Mouse (Mus musculus): ENCODE data around the gene Ywhag. TPM values are rescaled to one million over a fixed set of nuclear protein-coding genes. Genes with fewer than 3 reads are reported as not detected.
A peak's percentile ranks its signal among the peaks of the same experiment; 100 is the strongest.

The Ywhag gene
- polyA plus RNA-seq, 1 experiment from 2014 or later = 720 TPM

GRCm38 (mm10) chr5:135962492-135963279 is 28.3 kb upstream of the Ywhag start:
- Histone ChIP-seq H3K9me3 (no peaks in the 10 kb centered on the region), H3K9ac (replicated peaks) (peak overlapping the region; percentile 87), H3K36me3 (no peaks in the 10 kb centered on the region), H3K4me1 (peaks cover 17% of the 10 kb centered on the region), H3K4me3 (peak overlapping the region; percentile 64), H3K27me3 (0 out of 2 replicates have a peak, but pooled peaks cover 4% of the 10 kb centered on the region), H3K27ac (replicated peaks) (peak overlapping the region; percentile 97), H3K4me2 (replicated peaks) (peak overlapping the region; percentile 99)
- WGBS = under 1% methylated on average over 64 of the region's 64 CpGs
- ATAC-seq (replicated peaks) = peak; percentile 97

- Histone ChIP-seq H3K4me3 (peak overlapping the region; percentile 64), H3K27ac (replicated peaks) (peak overlapping the region; percentile 97), H3K9ac (replicated peaks) (peak overlapping the region; percentile 43), H3K4me1 (peaks cover 19% of the 10 kb centered on the region), H3K27me3 (0 out of 2 replicates have a peak, but pooled peaks cover 4% of the 10 kb centered on the region), H3K4me2 (replicated peaks) (peak overlapping the region; percentile 99), H3K9me3 (no peaks in the 10 kb centered on the region), H3K36me3 (no peaks in the 10 kb centered on the region)
- no peak for ATAC-seq (replicated peaks)
- WGBS = 0% methylated on average over 11 of the region's 11 CpGs
Measured at GRCm38 (mm10) chr5:135962125-135962491, 27.7 kb upstream of the Ywhag start.

GRCm38 (mm10) chr5:135960909-135961635 is 26.7 kb upstream of the Ywhag start:
- Histone ChIP-seq H3K36me3 (no peaks in the 10 kb centered on the region), H3K27me3 (0 out of 2 replicates have a peak, but pooled peaks cover 4% of the 10 kb centered on the region), H3K4me2 (replicated peaks) (no peak overlapping the region), H3K9me3 (no peaks in the 10 kb centered on the region), H3K4me3 (no peak overlapping the region), H3K9ac (replicated peaks) (no peak overlapping the region), H3K27ac (replicated peaks) (peak overlapping the region; percentile 97), H3K4me1 (peaks cover 24% of the 10 kb centered on the region)
- ATAC-seq (replicated peaks) = no peak
- WGBS = 97% methylated on average over 15 of the region's 15 CpGs

GRCm38 (mm10) chr5:135959911-135960310 is 25.5 kb upstream of the Ywhag start:
- Histone ChIP-seq H3K9ac (replicated peaks) (no peak overlapping the region), H3K4me3 (no peak overlapping the region), H3K27me3 (no peaks in the 10 kb centered on the region), H3K9me3 (no peaks in the 10 kb centered on the region), H3K4me1 (peaks cover 19% of the 10 kb centered on the region), H3K36me3 (no peaks in the 10 kb centered on the region), H3K4me2 (replicated peaks) (no peak overlapping the region), H3K27ac (replicated peaks) (no peak overlapping the region)
- 91% methylated on average over 7 of the region's 7 CpGs for WGBS
- ATAC-seq (replicated peaks) = no peak

- Histone ChIP-seq H3K9ac (replicated peaks) (no peak overlapping the region), H3K27ac (replicated peaks) (peak overlapping the region; percentile 75), H3K27me3 (no peaks in the 10 kb centered on the region), H3K9me3 (no peaks in the 10 kb centered on the region), H3K36me3 (no peaks in the 10 kb centered on the region), H3K4me1 (peaks cover 18% of the 10 kb centered on the region), H3K4me3 (no peak overlapping the region), H3K4me2 (replicated peaks) (no peak overlapping the region)
- ATAC-seq (replicated peaks) = no peak
- WGBS = 88% methylated on average over 4 of the region's 4 CpGs
Measured at GRCm38 (mm10) chr5:135958367-135958766, 24.0 kb upstream of the Ywhag start.

- ATAC-seq (replicated peaks) = peak; percentile 75
- WGBS = 8% methylated on average over 28 of the region's 28 CpGs
- Histone ChIP-seq H3K9me3 (no peaks in the 10 kb centered on the region), H3K27ac (replicated peaks) (peak overlapping the region; percentile 75), H3K9ac (replicated peaks) (peak overlapping the region; percentile 35), H3K27me3 (no peaks in the 10 kb centered on the region), H3K36me3 (no peaks in the 10 kb centered on the region), H3K4me3 (peak overlapping the region; percentile 41), H3K4me2 (replicated peaks) (peak overlapping the region; percentile 56), H3K4me1 (peaks cover 13% of the 10 kb centered on the region)
Measured at GRCm38 (mm10) chr5:135957207-135957974, 23.0 kb upstream of the Ywhag start.

GRCm38 (mm10) chr5:135956300-135957206 is 22.1 kb upstream of the Ywhag start:
- H3K9ac ChIP-seq (replicated peaks) = no peak overlapping the region
- 86% methylated on average over 9 of the region's 9 CpGs for WGBS

GRCm38 (mm10) chr5:135952830-135953229 is 18.4 kb upstream of the Ywhag start:
- WGBS = 89% methylated on average over 2 of the region's 2 CpGs
- no peak for ATAC-seq (replicated peaks)
- peaks cover 7% of the 10 kb centered on the region; the same call in 1 of the 2 replicates for H3K4me1 ChIP-seq
- H3K27me3 ChIP-seq = no peaks in the 10 kb centered on the region
- no peak overlapping the region for H3K9ac ChIP-seq (replicated peaks)
- H3K4me3 ChIP-seq = no peak overlapping the region
- no peak overlapping the region for H3K4me2 ChIP-seq (replicated peaks)
- no peak overlapping the region for H3K27ac ChIP-seq (replicated peaks)
- no peaks in the 10 kb centered on the region for H3K9me3 ChIP-seq
- no peaks in the 10 kb centered on the region for H3K36me3 ChIP-seq

More at GRCm38 (mm10) chr5:135956300-135957206, 22.1 kb upstream of the Ywhag start:
- no peaks in the 10 kb centered on the region for H3K27me3 ChIP-seq
- H3K36me3 ChIP-seq = no peaks in the 10 kb centered on the region
- H3K9me3 ChIP-seq = no peaks in the 10 kb centered on the region
- H3K4me2 ChIP-seq (replicated peaks) = peak overlapping the region; percentile 56
- peak overlapping the region; percentile 41; the same call in 1 of the 2 replicates for H3K4me3 ChIP-seq
- no peak for ATAC-seq (replicated peaks)
- peak overlapping the region; percentile 75 for H3K27ac ChIP-seq (replicated peaks)
- peaks cover 7% of the 10 kb centered on the region; the same call in 1 of the 2 replicates for H3K4me1 ChIP-seq

- 0 out of 2 replicates have a peak, but pooled peaks cover under 1% of the 10 kb centered on the region for H3K4me1 ChIP-seq
- no peak overlapping the region for H3K4me3 ChIP-seq
- no peaks in the 10 kb centered on the region for H3K27me3 ChIP-seq
- H3K36me3 ChIP-seq = no peaks in the 10 kb centered on the region
- H3K9ac ChIP-seq (replicated peaks) = no peak overlapping the region
- H3K9me3 ChIP-seq = no peaks in the 10 kb centered on the region
- H3K4me2 ChIP-seq (replicated peaks) = no peak overlapping the region
- ATAC-seq (replicated peaks) = no peak
- 92% methylated on average over 2 of the region's 2 CpGs for WGBS
- H3K27ac ChIP-seq (replicated peaks) = no peak overlapping the region
Measured at GRCm38 (mm10) chr5:135951660-135952059, 17.2 kb upstream of the Ywhag start.

GRCm38 (mm10) chr5:135950710-135951412 is 16.4 kb upstream of the Ywhag start:
- peaks cover 5% of the 10 kb centered on the region for H3K4me1 ChIP-seq
- H3K36me3 ChIP-seq = no peaks in the 10 kb centered on the region
- ATAC-seq (replicated peaks) = no peak
- H3K9ac ChIP-seq (replicated peaks) = no peak overlapping the region
- H3K27me3 ChIP-seq = no peaks in the 10 kb centered on the region
- 87% methylated on average over 11 of the region's 11 CpGs for WGBS
- no peak overlapping the region for H3K27ac ChIP-seq (replicated peaks)
- H3K4me3 ChIP-seq = no peak overlapping the region
- H3K9me3 ChIP-seq = no peaks in the 10 kb centered on the region
- no peak overlapping the region for H3K4me2 ChIP-seq (replicated peaks)

All from forebrain, embryonic 15.5 days (tissue).